Mouse (Mus musculus): ENCODE data around the gene Fndc7. TPM values are rescaled to one million over a fixed set of nuclear protein-coding genes. Genes with fewer than 3 reads are reported as not detected.

The Fndc7 gene
- polyA plus RNA-seq, 1 experiment: 0.08 TPM

GRCm38 (mm10) chr3:108831750-108832149 is 58.1 kb downstream of the Fndc7 start:
- Histone ChIP-seq H3K4me3 (ENCODE audit: insufficient read depth, low read length) (no peak overlapping the region), H3K4me1 (ENCODE audit: control insufficient read depth, insufficient read depth, low read length) (peaks cover 2% of the 10 kb centered on the region; the same call in 1 of the 2 replicates), H3K27ac (ENCODE audit: insufficient read depth, low read length) (no peak overlapping the region)
- no peak for TF ChIP-seq CTCF (IDR thresholded peaks at IDR 0.05; ENCODE audit: extremely low read depth, insufficient read depth, low read length)
- TF ChIP-seq POLR2A (IDR thresholded peaks at IDR 0.05; ENCODE audit: extremely low read depth, insufficient read depth, low read length): no peak

DNA sequence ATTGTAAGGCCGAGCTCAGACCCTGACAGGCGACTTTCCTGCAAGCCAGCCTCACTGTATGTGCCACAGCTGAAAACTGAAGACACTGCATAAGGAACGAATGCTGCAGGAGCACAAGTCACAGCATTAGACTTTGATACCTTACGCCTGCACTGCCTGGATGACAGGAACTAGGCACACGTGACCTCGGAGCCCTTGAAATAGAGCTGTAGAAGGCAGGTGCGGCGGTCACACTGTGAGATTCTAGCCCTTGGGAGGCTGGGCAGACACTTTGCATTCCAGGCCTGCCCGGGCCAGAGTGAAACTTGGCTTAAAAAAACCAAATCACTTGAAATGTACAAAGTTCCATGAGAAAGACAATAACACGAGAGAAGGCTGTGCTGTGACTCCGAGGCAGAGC is 59.3 kb downstream of the Fndc7 start:
- Histone ChIP-seq H3K27ac (ENCODE audit: insufficient read depth, low read length) (no peak overlapping the region), H3K4me1 (ENCODE audit: control insufficient read depth, insufficient read depth, low read length) (peaks cover 2% of the 10 kb centered on the region; the same call in 1 of the 2 replicates), H3K4me3 (ENCODE audit: insufficient read depth, low read length) (no peak overlapping the region)
- TF ChIP-seq POLR2A (IDR thresholded peaks at IDR 0.05; ENCODE audit: extremely low read depth, insufficient read depth, low read length): no peak
- TF ChIP-seq CTCF (IDR thresholded peaks at IDR 0.05; ENCODE audit: extremely low read depth, insufficient read depth, low read length): no peak

DNA sequence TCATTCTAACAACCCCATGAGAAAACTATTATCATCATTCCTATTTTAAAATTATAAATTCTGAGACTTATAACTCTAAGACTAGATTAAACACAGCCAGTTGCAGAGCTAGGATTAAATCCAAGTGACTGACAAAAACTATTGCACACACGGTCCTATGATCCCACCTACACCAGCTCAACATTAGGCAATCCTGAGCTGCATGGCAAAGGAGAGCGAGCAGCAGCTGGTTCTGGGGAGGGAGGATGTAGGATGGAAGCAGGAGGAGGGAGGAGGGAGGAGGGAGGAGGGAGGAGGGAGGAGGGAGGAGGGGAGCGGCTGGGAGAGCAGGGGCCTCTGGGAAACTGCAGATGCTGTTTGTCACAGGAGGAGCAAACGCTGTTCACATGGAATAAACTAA is 74.2 kb downstream of the Fndc7 start:
- Histone ChIP-seq H3K4me3 (ENCODE audit: insufficient read depth, low read length) (no peak overlapping the region), H3K27ac (ENCODE audit: insufficient read depth, low read length) (no peak overlapping the region), H3K4me1 (ENCODE audit: control insufficient read depth, insufficient read depth, low read length) (peaks cover 2% of the 10 kb centered on the region)
- TF ChIP-seq CTCF (IDR thresholded peaks at IDR 0.05; ENCODE audit: extremely low read depth, insufficient read depth, low read length) (no peak), POLR2A (IDR thresholded peaks at IDR 0.05; ENCODE audit: extremely low read depth, insufficient read depth, low read length) (no peak)

DNA sequence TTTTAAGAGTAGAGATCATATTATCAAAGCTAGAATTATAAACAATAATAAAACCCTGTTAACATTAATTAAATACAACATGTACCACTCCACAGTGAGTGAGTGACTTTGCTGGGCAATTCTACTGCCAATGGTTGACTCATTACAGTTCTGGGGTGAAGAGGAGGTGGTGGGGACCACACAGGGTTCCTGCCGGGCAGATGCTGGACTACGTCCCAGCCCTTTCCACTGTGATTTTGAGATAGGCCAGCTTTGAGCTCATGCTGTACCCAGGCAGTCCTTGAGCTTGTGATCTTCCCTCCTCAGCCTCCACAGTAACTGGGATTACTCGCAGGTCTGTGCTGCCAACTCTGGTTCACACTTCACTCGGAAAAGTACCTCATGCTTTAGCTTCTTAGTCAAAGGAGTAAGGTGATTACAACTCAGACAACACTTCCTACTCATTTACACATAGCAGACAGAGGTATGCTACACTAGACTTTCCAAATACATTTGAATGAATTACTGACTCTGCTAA is 79.0 kb downstream of the Fndc7 start:
- Histone ChIP-seq H3K27ac (ENCODE audit: insufficient read depth, low read length) (no peak overlapping the region), H3K4me3 (ENCODE audit: insufficient read depth, low read length) (no peak overlapping the region), H3K4me1 (ENCODE audit: control insufficient read depth, insufficient read depth, low read length) (no peaks in the 10 kb centered on the region)
- no peak for TF ChIP-seq CTCF (IDR thresholded peaks at IDR 0.05; ENCODE audit: extremely low read depth, insufficient read depth, low read length)
- TF ChIP-seq POLR2A (IDR thresholded peaks at IDR 0.05; ENCODE audit: extremely low read depth, insufficient read depth, low read length): no peak

DNA sequence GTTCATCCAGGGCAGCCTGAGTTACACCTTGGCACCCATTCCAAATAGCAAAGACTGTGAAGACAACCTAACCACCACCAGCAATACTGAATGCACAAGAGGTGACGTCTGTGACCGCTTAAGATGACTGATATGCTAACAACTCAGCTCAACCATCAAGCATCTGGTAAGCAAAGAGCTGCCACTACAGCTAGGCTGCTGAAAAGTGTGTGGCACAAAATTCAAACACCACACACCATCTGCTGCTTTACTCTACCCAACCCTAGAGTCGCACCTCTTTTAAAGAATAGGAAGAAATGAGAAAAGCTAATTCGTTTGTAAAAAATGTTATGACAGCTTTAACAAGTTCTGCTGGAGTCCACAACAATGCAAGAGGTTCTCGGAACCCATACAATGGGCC is 84.2 kb downstream of the Fndc7 start:
- H3K4me1 ChIP-seq (ENCODE audit: control insufficient read depth, insufficient read depth, low read length): no peaks in the 10 kb centered on the region
- no peak overlapping the region for H3K27ac ChIP-seq (ENCODE audit: insufficient read depth, low read length)
- TF ChIP-seq CTCF (IDR thresholded peaks at IDR 0.05; ENCODE audit: extremely low read depth, insufficient read depth, low read length): no peak
- TF ChIP-seq POLR2A (IDR thresholded peaks at IDR 0.05; ENCODE audit: extremely low read depth, insufficient read depth, low read length): no peak
- no peak overlapping the region for H3K4me3 ChIP-seq (ENCODE audit: insufficient read depth, low read length)

Other genes starting within 250 kb of the Fndc7 start
- gene Clcc1, start 236.1 kb downstream of the Fndc7 start, polyA plus RNA-seq (2012; rRNA removed): 43.8 and 44.6 TPM in 2 replicates
- 9.2 and 9.8 TPM in 2 replicates for gene Gpsm2, start 167.7 kb downstream of the Fndc7 start, polyA plus RNA-seq (2012; rRNA removed)
- gene Aknad1, start 150.3 kb downstream of the Fndc7 start, polyA plus RNA-seq (2012; rRNA removed): 0.02 and 0.06 TPM in 2 replicates
- 26.1 and 26.6 TPM in 2 replicates for gene Stxbp3, start 49.5 kb downstream of the Fndc7 start, polyA plus RNA-seq (2012; rRNA removed)
- gene Prpf38b, start 21.7 kb upstream of the Fndc7 start, polyA plus RNA-seq (2012; rRNA removed): 61.7 and 71.6 TPM in 2 replicates
- gene Henmt1, start 49.9 kb upstream of the Fndc7 start, polyA plus RNA-seq (2012; rRNA removed): 1.5 and 1.7 TPM in 2 replicates
- gene Gm9857, start 50.4 kb upstream of the Fndc7 start, polyA plus RNA-seq (2012; rRNA removed): not detected in 2 replicates
- gene Fam102b, start 137.6 kb upstream of the Fndc7 start, polyA plus RNA-seq (2012; rRNA removed): 14.2 and 14.8 TPM in 2 replicates
- not detected in 2 replicates for gene Slc25a54, start 190.5 kb upstream of the Fndc7 start, polyA plus RNA-seq (2012; rRNA removed)
- gene Slc25a24, start 233.1 kb upstream of the Fndc7 start, polyA plus RNA-seq (2012; rRNA removed): 1.7 and 1.8 TPM in 2 replicates

Data from cortical plate, adult 2 months (tissue).